Mouse (Mus musculus) midbrain, embryonic 12.5 days (tissue): ENCODE results near the gene Mpdu1. TPM values are rescaled to one million over a fixed set of nuclear protein-coding genes. Genes with fewer than 3 reads are reported as not detected.

ENCODE experiments used
- ATAC-seq: fragments of 200-750 bp; cut with Nextera tagmentation; 2 replicates; pipeline ENCODE4 v1.8.0; 2017; ENCODE audit warnings: low read depth, moderate TSS enrichment, moderate library complexity; ENCODE audit not compliant: low FRiP score
- H3K27ac ChIP-seq: fragments of 300-500 bp; sonication (generic); replicated peaks from 2 replicates; pipeline ENCODE4 v1.5.1; 2016; ENCODE audit warnings: mild to moderate bottlenecking
- H3K27me3 ChIP-seq: fragments of 300-500 bp; sonication (generic); 2 replicates; pipeline ENCODE4 v1.6.1; 2016; ENCODE audit warnings: mild to moderate bottlenecking
- H3K36me3 ChIP-seq: fragments of 300-500 bp; sonication (generic); 2 replicates; pipeline ENCODE4 v1.6.1; 2016
- H3K4me1 ChIP-seq: fragments of 300-500 bp; sonication (generic); 2 replicates; pipeline ENCODE4 v1.6.1; 2016
- H3K4me2 ChIP-seq: fragments of 300-500 bp; sonication (generic); replicated peaks from 2 replicates; pipeline ENCODE4 v1.6.1; 2016; ENCODE audit warnings: mild to moderate bottlenecking, moderate library complexity
- H3K4me3 ChIP-seq: fragments of 300-500 bp; sonication (generic); 2 replicates; pipeline ENCODE4 v1.5.1; 2016; ENCODE audit warnings: mild to moderate bottlenecking
- H3K9ac ChIP-seq: fragments of 300-500 bp; sonication (generic); replicated peaks from 2 replicates; pipeline ENCODE4 v1.6.1; 2016; ENCODE audit warnings: mild to moderate bottlenecking, moderate library complexity
- H3K9me3 ChIP-seq: fragments of 300-500 bp; sonication (generic); 2 replicates; pipeline ENCODE4 v1.6.1; 2016; ENCODE audit warnings: mild to moderate bottlenecking
- WGBS: fragments of 180-500 bp; shearing (Covaris S2); methylation state at CpG from one replicate; pipeline ENCODE4 v1.1.7; 2016; 5-methylcytosine and 5-hydroxymethylcytosine counted together
- microRNA counts: library from miRNA; unstranded; fragments of <30 nt; microRNA quantifications from one replicate; lab custom pipeline; 2017
- microRNA-seq: library from miRNA; unstranded; fragments of <30 nt; microRNA quantifications from one replicate; pipeline ENCODE4, GENCODE M21; 2017
- polyA plus RNA-seq: library from polyadenylated mRNA; unstranded; fragments of >200 nt; fragmentation: Nextera tagmentation; extraction: Ambion mirVana; gene quantifications from 2 replicates; pipeline ENCODE4 v1.2.1, GENCODE M21; 2016

Gene Mpdu1
- polyA plus RNA-seq, 1 experiment from 2014 or later: 79.4 TPM

GRCm38 (mm10) chr11:69606832-69607231, 55.6 kb downstream of the Mpdu1 start:
- H3K27me3 ChIP-seq: peaks cover 14% of the 10 kb centered on the region
- no peaks in the 10 kb centered on the region for H3K36me3 ChIP-seq
- no peak overlapping the region for H3K27ac ChIP-seq
- peaks cover 13% of the 10 kb centered on the region for H3K4me1 ChIP-seq
- H3K4me2 ChIP-seq: no peak overlapping the region
- WGBS: 74% methylated on average over 2 of the region's 2 CpGs
- H3K4me3 ChIP-seq: no peak overlapping the region
- no peak for ATAC-seq
- H3K9ac ChIP-seq: no peak overlapping the region
- H3K9me3 ChIP-seq: no peaks in the 10 kb centered on the region

MicroRNA genes within 50 kb of the gene (microRNA counts, 519-probe panel; counts per million panel counts)
- not detected for microRNA mmu-miR-1934 (lab: Ali Mortazavi, UCI)
- 2,729 counts per million, percentile 7 among the panel's probes with 10 or more counts for microRNA mmu-miR-467f (lab: Ali Mortazavi, UCI)

Small RNAs within 50 kb of the gene (microRNA-seq; reads per million reads assigned to microRNA genes)
- gene Mir1934 (3.9 reads per million, percentile 15 among the genes with 10 or more reads in this experiment), gene Mir467f (not detected)

Other genes with a start within 250 kb of the Mpdu1 start
- 48.7 and 50.7 TPM in 2 replicates for gene Kdm6b, start 249.0 kb downstream of the Mpdu1 start, polyA plus RNA-seq
- 1.9 and 2.3 TPM in 2 replicates for gene Dnah2, start 113.5 kb downstream of the Mpdu1 start, polyA plus RNA-seq
- 78.3 and 84.6 TPM in 2 replicates for gene Efnb3, start 102.4 kb downstream of the Mpdu1 start, polyA plus RNA-seq
- 29.6 and 33.2 TPM in 2 replicates for gene Wrap53, start 82.4 kb downstream of the Mpdu1 start, polyA plus RNA-seq
- 109 and 117 TPM in 2 replicates for gene Trp53, start 82.3 kb downstream of the Mpdu1 start, polyA plus RNA-seq
- gene Atp1b2, start 56.7 kb downstream of the Mpdu1 start, polyA plus RNA-seq: 11.4 and 15.2 TPM in 2 replicates
- not detected in 2 replicates for gene Shbg, start 44.7 kb downstream of the Mpdu1 start, polyA plus RNA-seq
- gene Sat2, start 40.6 kb downstream of the Mpdu1 start, polyA plus RNA-seq: 22.3 and 23.5 TPM in 2 replicates
- 59.2 and 67.1 TPM in 2 replicates for gene Fxr2, start 29.7 kb downstream of the Mpdu1 start, polyA plus RNA-seq
- not detected in 2 replicates for gene Sox15, start 7.3 kb downstream of the Mpdu1 start, polyA plus RNA-seq
- gene Cd68, start 3.5 kb upstream of the Mpdu1 start, polyA plus RNA-seq: 7.1 and 7.2 TPM in 2 replicates
- gene Eif4a1, start 9.8 kb upstream of the Mpdu1 start, polyA plus RNA-seq: 608 and 698 TPM in 2 replicates
- 108 and 113 TPM in 2 replicates for gene Senp3, start 19.4 kb upstream of the Mpdu1 start, polyA plus RNA-seq
- 0.41 and 0.77 TPM in 2 replicates for gene Tnfsf13, start 23.1 kb upstream of the Mpdu1 start, polyA plus RNA-seq
- gene Tnfsf12, start 33.2 kb upstream of the Mpdu1 start, polyA plus RNA-seq: 2.2 and 2.9 TPM in 2 replicates
- gene Tnfsfm13, start 33.5 kb upstream of the Mpdu1 start, polyA plus RNA-seq: 0.65 and 1.3 TPM in 2 replicates
- 32.0 and 37.1 TPM in 2 replicates for gene Polr2a, start 96.0 kb upstream of the Mpdu1 start, polyA plus RNA-seq
- 0.18 and 0.27 TPM in 2 replicates for gene Slc35g3, start 99.3 kb upstream of the Mpdu1 start, polyA plus RNA-seq
- gene Zbtb4, start 103.3 kb upstream of the Mpdu1 start, polyA plus RNA-seq: 2.0 TPM in 2 replicates
- gene Chrnb1, start 133.3 kb upstream of the Mpdu1 start, polyA plus RNA-seq: 1.3 and 1.7 TPM in 2 replicates
- 2.7 and 2.9 TPM in 2 replicates for gene Fgf11, start 139.2 kb upstream of the Mpdu1 start, polyA plus RNA-seq
- gene Tmem102, start 143.0 kb upstream of the Mpdu1 start, polyA plus RNA-seq: 0.42 and 1.2 TPM in 2 replicates
- not detected in 2 replicates for gene Gm39566, start 152.7 kb upstream of the Mpdu1 start, polyA plus RNA-seq
- not detected in 2 replicates for gene Spem2, start 155.8 kb upstream of the Mpdu1 start, polyA plus RNA-seq
- 0.46 TPM in 1 of 2 replicates, not detected in the other for gene Spem1, start 159.5 kb upstream of the Mpdu1 start, polyA plus RNA-seq
- gene Nlgn2, start 175.1 kb upstream of the Mpdu1 start, polyA plus RNA-seq: 14.2 and 14.6 TPM in 2 replicates
- gene Tmem256, start 175.9 kb upstream of the Mpdu1 start, polyA plus RNA-seq: 284 and 302 TPM in 2 replicates
- 62.9 and 70.1 TPM in 2 replicates for gene Plscr3, start 183.7 kb upstream of the Mpdu1 start, polyA plus RNA-seq
- gene Tnk1, start 196.1 kb upstream of the Mpdu1 start, polyA plus RNA-seq: 0.19 and 0.21 TPM in 2 replicates
- not detected in 2 replicates for gene Tmem95, start 215.4 kb upstream of the Mpdu1 start, polyA plus RNA-seq
- gene Kctd11, start 218.8 kb upstream of the Mpdu1 start, polyA plus RNA-seq: 2.7 and 3.3 TPM in 2 replicates
- 0.50 and 0.73 TPM in 2 replicates for gene Acap1, start 232.9 kb upstream of the Mpdu1 start, polyA plus RNA-seq
- gene 2810408A11Rik, start 238.3 kb upstream of the Mpdu1 start, polyA plus RNA-seq: 21.8 and 23.2 TPM in 2 replicates
- 17.4 and 19.3 TPM in 2 replicates for gene Neurl4, start 238.4 kb upstream of the Mpdu1 start, polyA plus RNA-seq